8 mouse cellular contexts compared by ENCODE assay signal in genomic region chr6:131382232-131382983, GRCm38 (mm10). TPM values are rescaled to one million over a fixed set of nuclear protein-coding genes. Genes with fewer than 3 reads are reported as not detected.
DNase-seq lines count a peak whose midpoint lies in the region; ATAC-seq lines count a peak whose summit lies in the region.

No protein-coding gene starts in this region.

- peak overlapping the region; percentile 54 for H3K27ac ChIP-seq in heart, embryonic 13.5 days (replicated peaks)

- no peaks in the 10 kb centered on the region for H3K27me3 ChIP-seq in heart, embryonic 13.5 days (replicated peaks)

- WGBS in heart, embryonic 13.5 days = 59% methylated on average over 14 of the region's 14 CpGs

- no peak overlapping the region for H3K4me3 ChIP-seq in heart, embryonic 13.5 days

- peak; percentile 34 for DNase-seq in right cerebral cortex, adult 18-20 months
- DNase-seq in right cerebral cortex, postnatal 4 days = no peak
- peak; percentile 77 for DNase-seq in cerebellum, adult 9-11 months
- peak; percentile 52 to 68 for DNase-seq in kidney, postnatal 4 days
- DNase-seq in retina, embryonic 14.5 days (ENCODE audit: low spot score) = peak; percentile 37
- no peak for DNase-seq in spleen, adult 18-20 months
- DNase-seq in thymus, postnatal 4 days = no peak

- 0 out of 2 replicates have a peak overlapping the region, but pooled peaks have one; percentile 44 for H3K9ac ChIP-seq in heart, embryonic 13.5 days

- H3K36me3 ChIP-seq in heart, embryonic 13.5 days = peaks cover 39% of the 10 kb centered on the region

- no peaks in the 10 kb centered on the region for H3K9me3 ChIP-seq in heart, embryonic 13.5 days

- H3K4me1 ChIP-seq in heart, embryonic 13.5 days = peaks cover 58% of the 10 kb centered on the region

- H3K4me2 ChIP-seq in heart, embryonic 13.5 days = peak overlapping the region; percentile 22

- ATAC-seq in heart, embryonic 13.5 days (ENCODE audit: extremely low read depth, insufficient number of reproducible peaks, low FRiP score, low TSS enrichment) = no peak

RNA-seq across cellular contexts. Expression of gene Ybx3, which starts 5.9 kb away (rescaled TPM):
- polyA plus RNA-seq in heart, embryonic 13.5 days (2015; fragmentation: Nextera tagmentation; extraction: Ambion mirVana) = 36.9 and 43.2 TPM in 2 replicates

RNA-seq across cellular contexts. Expression of gene Styk1, which starts 29.0 kb away (rescaled TPM):
- 0.71 and 1.1 TPM in 2 replicates for polyA plus RNA-seq in heart, embryonic 13.5 days (2015; fragmentation: Nextera tagmentation; extraction: Ambion mirVana)

Comparison
In these comparisons a context has a peak if more than half of its experiments do, and no peak if none do; other contexts are left out.
1. DNase-seq: peak in right cerebral cortex, adult 18-20 months (single experiment), cerebellum, adult 9-11 months (single experiment), kidney, postnatal 4 days (2 of 2) and retina, embryonic 14.5 days (single experiment); none in right cerebral cortex, postnatal 4 days (single experiment), spleen, adult 18-20 months (0 of 2) and thymus, postnatal 4 days (single experiment).